Mouse (Mus musculus): ENCODE results near the gene Gm3468. TPM values are rescaled to one million over a fixed set of nuclear protein-coding genes. Genes with fewer than 3 reads are reported as not detected.
"Not testable (repeated sequence)": the region's sequence is repeated elsewhere in the genome, so short reads cannot be mapped to it uniquely, and the experiment has no call there.

The Gm3468 gene
- 4.6 and 5.2 TPM in 2 replicates for polyA plus RNA-seq (2015; fragmentation: Nextera tagmentation; extraction: Ambion mirVana)

DNA sequence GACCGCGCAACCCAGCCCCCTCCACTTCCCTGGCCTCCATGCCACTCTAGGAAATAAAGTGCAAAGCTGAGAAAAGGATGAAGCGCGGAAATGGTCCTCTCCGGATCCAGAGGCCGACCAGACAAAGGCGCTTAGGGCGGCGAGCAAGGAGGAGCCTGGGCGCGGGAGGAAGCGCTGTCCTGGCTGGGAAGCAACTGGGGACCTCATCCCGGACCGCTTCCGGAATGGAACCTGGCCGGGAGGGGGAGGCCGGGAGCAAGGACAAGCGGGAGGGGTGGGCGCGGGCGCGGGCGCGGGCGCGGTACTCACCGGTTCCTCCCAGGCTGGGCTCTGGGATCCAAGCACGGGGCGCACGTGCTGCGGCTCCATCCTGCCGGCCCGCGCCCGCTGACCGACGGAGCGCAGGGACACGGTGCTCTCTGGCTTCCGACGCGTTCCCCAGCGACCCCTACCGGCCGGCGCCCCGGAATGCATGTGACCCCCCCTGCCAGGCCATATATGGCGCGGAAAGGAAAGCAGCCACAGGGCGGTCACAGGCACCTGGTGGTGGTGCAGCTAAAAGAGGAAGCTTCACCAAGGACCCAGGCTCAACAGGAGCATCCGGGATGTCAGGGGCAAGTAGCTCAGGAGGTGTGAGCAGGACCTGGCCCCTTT, at the start of gene Gm3468:
TSS of gene Gm3468 (minus strand) at position 394 of the 654 bp plus-strand sequence.
- H3K4me1 ChIP-seq; H3K27me3 ChIP-seq (replicated peaks); H3K36me3 ChIP-seq (replicated peaks); H3K9me3 ChIP-seq: not testable (repeated sequence)
- H3K9ac ChIP-seq: peak within 1 kb of the TSS; percentile 40
- H3K27ac ChIP-seq: peak within 1 kb of the TSS; percentile 65
- H3K4me3 ChIP-seq: peak within 1 kb of the TSS; percentile 42
- under 1% methylated on average over 42 of the region's 51 CpGs for WGBS
- peak within 1 kb of the TSS; percentile 47 for H3K4me2 ChIP-seq
- peak; percentile 98 for ATAC-seq (replicated peaks)

DNA sequence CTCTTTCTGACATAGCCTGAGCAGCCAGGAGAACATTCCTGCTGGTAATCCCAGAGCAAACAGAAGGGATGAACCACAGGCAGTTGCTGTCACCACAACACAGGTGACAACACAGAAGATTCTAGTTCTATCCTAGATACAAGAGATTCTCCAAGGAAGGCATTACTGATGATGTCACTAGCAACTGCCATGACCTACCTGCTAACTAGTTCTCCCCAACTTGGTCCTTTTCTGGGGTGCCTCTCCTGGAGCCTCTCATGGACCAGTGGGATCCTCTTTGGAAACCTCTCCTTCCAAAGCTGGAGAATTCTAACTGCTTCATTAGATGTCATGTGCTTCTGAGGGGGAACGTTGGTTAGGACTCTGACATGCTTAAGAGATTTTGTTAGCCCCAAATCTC, 17.2 kb upstream of the Gm3468 start, which contains the start of gene Gm3476:
TSS of gene Gm3476 (minus strand) at position 101 of the 400 bp plus-strand sequence.
- H3K36me3 ChIP-seq (replicated peaks); H3K27ac ChIP-seq; H3K4me2 ChIP-seq; H3K9me3 ChIP-seq; ATAC-seq (replicated peaks); H3K27me3 ChIP-seq (replicated peaks); H3K4me3 ChIP-seq; H3K4me1 ChIP-seq; H3K9ac ChIP-seq: not testable (repeated sequence)
- no CpG with 5 or more reads among the region's 1 CpGs for WGBS

DNA sequence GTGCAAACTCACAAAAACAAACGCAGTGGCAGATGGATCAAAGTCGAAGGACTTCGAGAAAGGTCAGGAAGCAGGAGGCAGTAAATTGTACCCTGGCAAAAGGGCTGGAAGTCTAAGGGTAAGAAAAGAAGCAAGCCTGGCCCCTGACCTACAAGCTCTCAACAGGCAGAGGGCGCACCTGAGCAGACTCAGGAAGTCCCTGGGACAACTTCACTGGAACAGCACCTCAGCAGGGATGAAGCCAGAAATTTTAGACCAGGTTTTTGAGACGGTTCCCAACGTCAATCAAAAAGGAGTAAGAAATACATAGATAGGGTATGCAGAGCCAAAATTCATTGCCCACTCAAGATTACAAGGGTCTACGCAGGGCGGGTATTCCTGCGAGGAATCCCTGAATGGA, 965 bp downstream of the Gm3468 start:
- not testable (repeated sequence) for H3K27ac ChIP-seq; H3K9ac ChIP-seq; H3K4me1 ChIP-seq; H3K27me3 ChIP-seq (replicated peaks); H3K9me3 ChIP-seq; H3K36me3 ChIP-seq (replicated peaks); ATAC-seq (replicated peaks)
- Histone ChIP-seq H3K4me3 (peak overlapping the region; percentile 42), H3K4me2 (peak overlapping the region; percentile 47)
- WGBS: 9% methylated on average over 9 of the region's 9 CpGs

DNA sequence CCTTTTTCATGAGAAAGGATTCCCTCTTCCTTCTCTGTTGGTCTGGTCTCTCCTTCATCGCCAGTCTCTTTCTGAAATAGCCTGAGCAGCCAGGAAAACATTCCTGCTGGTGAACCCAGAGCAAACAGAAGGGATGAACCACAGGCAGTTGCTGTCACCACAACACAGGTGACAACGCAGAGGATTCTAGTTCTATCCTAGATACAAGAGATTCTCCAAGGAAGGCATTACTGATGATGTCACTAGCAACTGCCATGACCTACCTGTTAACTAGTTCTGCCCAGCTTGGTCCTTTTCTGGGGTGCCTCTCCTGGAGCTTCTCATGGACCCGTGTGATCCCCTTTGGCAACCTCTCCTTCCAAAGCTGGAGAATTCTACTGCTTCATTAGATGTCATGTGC, 14.6 kb downstream of the Gm3468 start, which contains the start of gene Gm8206:
TSS of gene Gm8206 (minus strand) at position 101 of the 400 bp plus-strand sequence.
- H3K4me1 ChIP-seq; H3K27me3 ChIP-seq (replicated peaks); H3K4me3 ChIP-seq; H3K4me2 ChIP-seq; H3K9ac ChIP-seq; H3K27ac ChIP-seq; H3K9me3 ChIP-seq; H3K36me3 ChIP-seq (replicated peaks); ATAC-seq (replicated peaks): not testable (repeated sequence)
- 93% methylated on average over 2 of the region's 3 CpGs for WGBS

DNA sequence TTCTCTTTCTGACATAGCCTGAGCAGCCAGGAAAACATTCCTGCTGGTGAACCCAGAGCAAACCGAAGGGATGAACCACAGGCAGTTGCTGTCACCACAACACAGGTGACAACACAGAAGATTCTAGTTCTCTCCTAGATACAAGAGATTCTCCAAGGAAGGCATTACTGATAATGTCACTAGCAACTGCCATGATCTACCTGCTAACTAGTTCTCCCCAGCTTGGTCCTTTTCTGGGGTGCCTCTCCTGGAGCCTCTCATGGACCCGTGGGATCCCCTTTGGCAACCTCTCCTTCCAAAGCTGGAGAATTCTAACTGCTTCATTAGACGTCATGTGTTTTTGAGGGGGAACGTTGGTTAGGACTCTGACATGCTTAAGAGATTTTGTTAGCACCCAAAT, 50.3 kb downstream of the Gm3468 start, which contains the start of gene Gm6337:
TSS of gene Gm6337 (minus strand) at position 101 of the 400 bp plus-strand sequence.
- WGBS: 91% methylated on average over 4 of the region's 4 CpGs
- H3K4me3 ChIP-seq; ATAC-seq (replicated peaks); H3K27me3 ChIP-seq (replicated peaks); H3K4me1 ChIP-seq; H3K4me2 ChIP-seq; H3K36me3 ChIP-seq (replicated peaks); H3K9me3 ChIP-seq; H3K9ac ChIP-seq; H3K27ac ChIP-seq: not testable (repeated sequence)

Other genes starting within 250 kb of the Gm3468 start
- 1.5 and 2.0 TPM in 2 replicates for gene Gm8237, start 228.3 kb downstream of the Gm3468 start, polyA plus RNA-seq (2015; fragmentation: Nextera tagmentation; extraction: Ambion mirVana)
- 3.9 and 4.0 TPM in 2 replicates for gene Gm3248, start 146.9 kb downstream of the Gm3468 start, polyA plus RNA-seq (2015; fragmentation: Nextera tagmentation; extraction: Ambion mirVana)
- gene Gm3453, start 129.5 kb downstream of the Gm3468 start, polyA plus RNA-seq (2015; fragmentation: Nextera tagmentation; extraction: Ambion mirVana): not detected in 2 replicates
- gene Gm6337, start 50.4 kb downstream of the Gm3468 start, polyA plus RNA-seq (2015; fragmentation: Nextera tagmentation; extraction: Ambion mirVana): not detected in 2 replicates
- 4.2 and 6.9 TPM in 2 replicates for gene Gm8206, start 14.7 kb downstream of the Gm3468 start, polyA plus RNA-seq (2015; fragmentation: Nextera tagmentation; extraction: Ambion mirVana)
- not detected in 2 replicates for gene Gm3476, start 17.1 kb upstream of the Gm3468 start, polyA plus RNA-seq (2015; fragmentation: Nextera tagmentation; extraction: Ambion mirVana)
- gene Gm21560, start 110.6 kb upstream of the Gm3468 start, polyA plus RNA-seq (2015; fragmentation: Nextera tagmentation; extraction: Ambion mirVana): not detected in 2 replicates
- 8.5 and 8.9 TPM in 2 replicates for gene Gm3411, start 178.6 kb upstream of the Gm3468 start, polyA plus RNA-seq (2015; fragmentation: Nextera tagmentation; extraction: Ambion mirVana)
- gene Gm21103, start 196.2 kb upstream of the Gm3468 start, polyA plus RNA-seq (2015; fragmentation: Nextera tagmentation; extraction: Ambion mirVana): not detected in 2 replicates
- gene Gm3618, start 235.0 kb upstream of the Gm3468 start, polyA plus RNA-seq (2015; fragmentation: Nextera tagmentation; extraction: Ambion mirVana): not detected in 2 replicates